Mouse (Mus musculus) CH12.LX (cell line): Measurements from ENCODE around the gene Mrpl55.

ENCODE experiments used
- CHD1 ChIP-seq: IDR thresholded peaks from 2 replicates; pipeline ENCODE4 v1.6.1; 2012; ENCODE audit warnings: low read depth, low read length, improper control_type of control experiment, inconsistent platforms
- CTCF ChIP-seq, 2 experiments: IDR thresholded peaks in 1 of 2; conservative IDR thresholded peaks in 1 of 2; 2 replicates each; pipeline ENCODE4 v1.5.1; 2011 to 2012; ENCODE audit warnings: low read depth in 2 of 2, low read length in 2 of 2, improper control_type of control experiment in 1 of 2, inconsistent platforms in 1 of 2, mild to moderate bottlenecking in 1 of 2, moderate library complexity in 1 of 2
- ELF1 ChIP-seq: IDR thresholded peaks from 2 replicates; pipeline ENCODE4 v1.6.1; 2014; ENCODE audit warnings: low read depth, mild to moderate bottlenecking, inconsistent platforms, low read length, improper control_type of control experiment
- JUN ChIP-seq: IDR thresholded peaks from 2 replicates; pipeline ENCODE4 v1.6.1; 2011; ENCODE audit warnings: low read depth, mild to moderate bottlenecking, low read length, improper control_type of control experiment, moderate library complexity; ENCODE audit not compliant: insufficient read depth

DNA sequence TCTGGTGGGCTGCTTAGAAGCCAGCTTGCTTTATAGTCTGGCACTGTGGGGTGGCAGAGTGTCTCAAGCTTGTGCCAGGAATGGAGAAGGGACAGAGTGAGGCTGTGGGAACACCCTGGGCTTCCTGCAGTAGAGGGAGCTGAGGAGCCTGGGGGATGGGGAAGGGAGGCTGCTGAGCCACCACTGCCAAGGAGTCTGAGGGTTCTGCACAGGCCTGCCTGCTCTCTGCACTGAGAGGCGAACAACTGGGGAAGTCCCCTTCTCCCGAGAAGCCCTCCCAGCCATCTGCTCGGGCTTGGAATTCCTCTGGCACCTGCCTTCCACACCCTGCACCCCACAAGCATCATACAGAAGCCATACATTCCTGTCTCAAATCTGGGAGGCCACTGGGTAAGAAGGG, 39.6 kb downstream of the Mrpl55 start:
- TF ChIP-seq ELF1 (no peak), CTCF (conservative IDR thresholded peaks at IDR 0.05 in 1 of 2, IDR thresholded peaks at IDR 0.05 in 1 of 2; ENCODE audit: low read depth in 2 of 2, low read length in 2 of 2) (no peak), CHD1 (no peak), JUN (no peak)
